Mouse (Mus musculus) left cerebral cortex, adult 2 months (tissue): ENCODE data around the gene Grxcr1. TPM values are rescaled to one million over a fixed set of nuclear protein-coding genes. Genes with fewer than 3 reads are reported as not detected.
A peak's percentile ranks its signal among the peaks of the same experiment; 100 is the strongest.

Experiments used
- DNase-seq, 2 experiments: peaks; one replicate each; pipeline ENCODE4 v3.0.0; 2021 to 2022; ENCODE audit warnings: low spot score in 2 of 2, mixed read lengths in 1 of 2; ENCODE audit errors: extremely low spot score in 1 of 2
- H3K27ac ChIP-seq: fragments of 200-600 bp; 2 replicates; pipeline ENCODE4 v1.8.1; 2022
- H3K4me3 ChIP-seq: fragments of 200-600 bp; 2 replicates; pipeline ENCODE4 v1.8.1; 2022
- CTCF ChIP-seq: fragments of 200-600 bp; IDR thresholded peaks from 2 replicates; pipeline ENCODE4 v1.8.1; 2022; ENCODE audit warnings: antibody characterized with exemption, mild to moderate bottlenecking, moderate library complexity
- intact Hi-C: fragments of 180-260 bp; cut with DNase I; formaldehyde crosslinking; loops from one replicate; pipeline ENCODE4 v1.15.1; 2025
- total RNA-seq, 2 experiments: library from RNA; stranded (reverse); gene quantifications; 2 replicates each; pipeline ENCODE4 v1.2.3; 2021

Gene Grxcr1
- total RNA-seq, 2 experiments from 2014 or later: not detected

GRCm38 (mm10) chr5:68112430-68113036 is 80.9 kb downstream of the Grxcr1 start:
- TF ChIP-seq CTCF: peak; percentile 66
- intact Hi-C loops: loop anchor here (1.0 to 10.0 kb wide), 3 partner anchors 268 to 578 kb away; partner anchors contain the start of gene Atp8a1
- Histone ChIP-seq H3K27ac (no peak overlapping the region), H3K4me3 (no peak overlapping the region)
- DNase-seq: peak; percentile 37 to 45

- Histone ChIP-seq H3K4me3 (no peak overlapping the region), H3K27ac (no peak overlapping the region)
- DNase-seq: no peak
- intact Hi-C loops: loop anchor here (10.0 kb wide), 1 partner anchor 1224 kb away; the partner anchor contains the start of gene Kctd8
- peak; percentile 62 for TF ChIP-seq CTCF
Observed at GRCm38 (mm10) chr5:68120880-68121279, 89.2 kb downstream of the Grxcr1 start.

- intact Hi-C loops: loop anchor here (10.0 kb wide), 1 partner anchor 1222 kb away; the partner anchor contains the start of gene Kctd8
- H3K27ac ChIP-seq: no peak overlapping the region
- no peak overlapping the region for H3K4me3 ChIP-seq
- no peak for TF ChIP-seq CTCF
- DNase-seq: no peak
Observed at GRCm38 (mm10) chr5:68122883-68123282, 91.2 kb downstream of the Grxcr1 start.

GRCm38 (mm10) chr5:68125478-68125877 is 93.8 kb downstream of the Grxcr1 start:
- no peak for TF ChIP-seq CTCF
- Histone ChIP-seq H3K27ac (no peak overlapping the region), H3K4me3 (no peak overlapping the region)
- no peak for DNase-seq
- intact Hi-C loops: loop anchor here (10.0 kb wide), 1 partner anchor 1219 kb away; the partner anchor contains the start of gene Kctd8

- no peak overlapping the region for H3K4me3 ChIP-seq
- intact Hi-C loops: loop anchor here (10.0 kb wide), 1 partner anchor 1216 kb away; the partner anchor contains the start of gene Kctd8
- peak; percentile 25 to 31 for DNase-seq
- peak; percentile 73 for TF ChIP-seq CTCF
- no peak overlapping the region for H3K27ac ChIP-seq
Observed at GRCm38 (mm10) chr5:68128421-68128820, 96.8 kb downstream of the Grxcr1 start.

- no peak overlapping the region for H3K4me3 ChIP-seq
- DNase-seq: no peak
- no peak overlapping the region for H3K27ac ChIP-seq
- no peak for TF ChIP-seq CTCF
- intact Hi-C loops: loop anchor here (10.0 kb wide), 1 partner anchor 1216 kb away; the partner anchor contains the start of gene Kctd8
Observed at GRCm38 (mm10) chr5:68128821-68129608, 97.4 kb downstream of the Grxcr1 start.

- intact Hi-C loops: no loop called here
- TF ChIP-seq CTCF: no peak
- DNase-seq: no peak
- Histone ChIP-seq H3K27ac (no peak overlapping the region), H3K4me3 (no peak overlapping the region)
Observed at GRCm38 (mm10) chr5:68146818-68147217, 115.2 kb downstream of the Grxcr1 start.

- TF ChIP-seq CTCF: no peak
- Histone ChIP-seq H3K4me3 (no peak overlapping the region), H3K27ac (no peak overlapping the region)
- no peak for DNase-seq
- intact Hi-C loops: no loop called here
Observed at GRCm38 (mm10) chr5:68149946-68150345, 118.3 kb downstream of the Grxcr1 start.

GRCm38 (mm10) chr5:68150347-68151043 is 118.9 kb downstream of the Grxcr1 start:
- no peak for DNase-seq
- Histone ChIP-seq H3K27ac (no peak overlapping the region), H3K4me3 (no peak overlapping the region)
- no peak for TF ChIP-seq CTCF
- intact Hi-C loops: no loop called here

- no peak for DNase-seq
- intact Hi-C loops: no loop called here
- no peak for TF ChIP-seq CTCF
- Histone ChIP-seq H3K4me3 (no peak overlapping the region), H3K27ac (no peak overlapping the region)
Observed at GRCm38 (mm10) chr5:68162503-68162902, 130.9 kb downstream of the Grxcr1 start.

- intact Hi-C loops: no loop called here
- Histone ChIP-seq H3K27ac (no peak overlapping the region), H3K4me3 (no peak overlapping the region)
- no peak for DNase-seq
- no peak for TF ChIP-seq CTCF
Observed at GRCm38 (mm10) chr5:68165954-68166353, 134.3 kb downstream of the Grxcr1 start.

Other genes starting within 250 kb of the Grxcr1 start
- 100 to 1,000 TPM; 171 to 190 TPM for gene Atp8a1, start 184.4 kb upstream of the Grxcr1 start, total RNA-seq
- not detected for gene Gm5108, start 90.2 kb upstream of the Grxcr1 start, total RNA-seq
- not detected for gene Gm21905, start 85.4 kb upstream of the Grxcr1 start, total RNA-seq